Mouse (Mus musculus) lung, embryonic 16.5 days (tissue): ENCODE data around the gene Pcgf5. TPM values are rescaled to one million over a fixed set of nuclear protein-coding genes. Genes with fewer than 3 reads are reported as not detected.

Experiments used
- ATAC-seq: fragments of 200-750 bp; cut with Nextera tagmentation; 2 replicates; pipeline ENCODE4 v1.8.0; 2017; ENCODE audit warnings: low read depth, mild to moderate bottlenecking, moderate library complexity
- H3K27ac ChIP-seq: fragments of 300-500 bp; sonication (generic); 2 replicates; pipeline ENCODE4 v1.5.1; 2014; ENCODE audit warnings: mild to moderate bottlenecking, control low read depth, low read length
- H3K27me3 ChIP-seq: fragments of 300-500 bp; sonication (generic); 2 replicates; pipeline ENCODE4 v1.6.1; 2014; ENCODE audit warnings: low read depth, low read length, mixed read lengths; ENCODE audit not compliant: control insufficient read depth, insufficient read depth
- H3K36me3 ChIP-seq: fragments of 300-500 bp; sonication (generic); 2 replicates; pipeline ENCODE4 v1.6.1; 2014; ENCODE audit warnings: low read length; ENCODE audit not compliant: control insufficient read depth, insufficient read depth
- H3K4me1 ChIP-seq: fragments of 300-500 bp; sonication (generic); replicated peaks from 2 replicates; pipeline ENCODE4 v1.6.1; 2014; ENCODE audit warnings: low read length, mixed read lengths; ENCODE audit not compliant: control insufficient read depth, insufficient read depth
- H3K4me2 ChIP-seq: fragments of 300-500 bp; sonication (generic); 2 replicates; pipeline ENCODE4 v1.6.1; 2014; ENCODE audit warnings: low read depth, low read length, control low read depth
- H3K4me3 ChIP-seq: fragments of 300-500 bp; sonication (generic); 2 replicates; pipeline ENCODE4 v1.5.1; 2014; ENCODE audit warnings: mild to moderate bottlenecking, low read length, control low read depth
- H3K9ac ChIP-seq: fragments of 300-500 bp; sonication (generic); 2 replicates; pipeline ENCODE4 v1.6.1; 2014; ENCODE audit warnings: low read length, control low read depth
- H3K9me3 ChIP-seq: fragments of 300-500 bp; sonication (generic); 2 replicates; pipeline ENCODE4 v1.6.1; 2016; ENCODE audit warnings: low read length; ENCODE audit not compliant: control insufficient read depth
- WGBS: fragments of 180-500 bp; shearing (Covaris S2); extraction: QIAGEN DNeasy Blood & Tissue Kit; methylation state at CpG from one replicate; pipeline ENCODE4 v1.1.7; 2014; 5-methylcytosine and 5-hydroxymethylcytosine counted together
- polyA plus RNA-seq: library from polyadenylated mRNA; unstranded; fragments of >200 nt; fragmentation: Nextera tagmentation; extraction: Ambion mirVana; gene quantifications from 2 replicates; pipeline ENCODE4 v1.2.1, GENCODE M21; 2015

Pcgf5 gene
- polyA plus RNA-seq, 1 experiment from 2014 or later, result 15.4 TPM

DNA sequence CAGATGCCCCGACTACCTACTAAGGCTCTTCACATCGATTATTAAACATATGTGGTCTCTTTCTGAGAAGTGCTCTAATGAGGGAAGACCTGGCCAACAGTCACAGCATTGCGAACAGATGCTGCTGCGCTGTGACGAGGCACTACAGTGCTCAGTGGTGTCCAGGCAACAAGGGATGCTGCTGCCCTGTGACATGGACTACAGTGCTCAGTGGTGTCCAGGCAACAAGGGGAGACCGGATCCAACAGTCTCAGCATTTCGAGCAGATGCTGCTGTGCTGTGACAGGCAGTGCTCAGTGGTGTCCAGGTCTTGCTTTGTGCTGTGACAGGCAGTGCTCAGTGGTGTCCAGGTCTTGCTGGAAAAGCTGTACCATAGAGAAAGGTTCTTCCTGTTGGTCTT is 29.6 kb downstream of the Pcgf5 start:
- no peak for ATAC-seq
- H3K4me1 ChIP-seq, result no peaks in the 10 kb centered on the region
- no peaks in the 10 kb centered on the region for H3K9me3 ChIP-seq
- H3K4me2 ChIP-seq, result no peak overlapping the region
- H3K27ac ChIP-seq, result no peak overlapping the region
- no peak overlapping the region for H3K9ac ChIP-seq
- H3K36me3 ChIP-seq, result no peaks in the 10 kb centered on the region
- no peak overlapping the region for H3K4me3 ChIP-seq
- H3K27me3 ChIP-seq, result no peaks in the 10 kb centered on the region
- 83% methylated on average over 7 of the region's 7 CpGs for WGBS

DNA sequence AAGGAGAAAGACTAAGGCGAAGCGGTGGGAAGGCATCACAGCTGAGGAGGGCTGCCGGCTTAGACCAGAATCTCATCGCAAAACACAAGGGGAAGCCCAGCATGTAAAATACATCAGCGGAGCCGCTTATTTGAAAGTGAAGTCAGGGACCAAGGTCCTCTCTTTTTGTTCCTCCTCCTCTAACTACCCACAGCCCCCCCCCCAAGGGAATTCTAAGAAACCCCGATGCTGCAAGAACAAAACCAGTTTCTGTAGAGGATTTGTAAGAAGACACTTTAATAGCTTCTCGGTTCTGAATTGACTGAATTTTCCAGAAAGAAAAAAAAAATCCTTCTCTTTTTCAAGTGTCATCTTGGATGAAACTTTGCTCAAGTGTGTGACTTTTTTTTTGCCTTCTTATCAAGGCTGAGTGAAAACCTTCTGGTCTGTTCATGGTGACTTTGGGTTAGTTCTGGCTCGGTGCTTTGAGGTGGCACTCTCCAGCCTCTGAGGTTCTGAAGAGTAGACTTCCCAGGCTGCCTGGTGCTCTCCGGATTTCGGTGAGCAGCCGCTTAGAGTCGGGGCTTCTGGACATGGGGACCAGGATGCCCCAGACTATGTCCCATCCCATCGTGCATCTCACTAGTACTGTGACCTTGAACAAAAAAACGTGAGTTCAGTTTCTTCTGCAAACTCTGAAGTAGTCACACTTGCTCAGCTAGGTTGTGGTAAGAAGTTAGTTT is 30.6 kb downstream of the Pcgf5 start:
- Histone ChIP-seq H3K27me3 (no peaks in the 10 kb centered on the region), H3K27ac (no peak overlapping the region), H3K9ac (no peak overlapping the region), H3K4me1 (no peaks in the 10 kb centered on the region), H3K9me3 (no peaks in the 10 kb centered on the region), H3K4me3 (no peak overlapping the region), H3K36me3 (no peaks in the 10 kb centered on the region), H3K4me2 (no peak overlapping the region)
- WGBS, result 69% methylated on average over 15 of the region's 15 CpGs
- no peak for ATAC-seq

GRCm38 (mm10) chr19:36382901-36383300 is 34.8 kb downstream of the Pcgf5 start:
- 79% methylated on average over 3 of the region's 3 CpGs for WGBS
- no peak overlapping the region for H3K4me3 ChIP-seq
- H3K27me3 ChIP-seq, result no peaks in the 10 kb centered on the region

DNA sequence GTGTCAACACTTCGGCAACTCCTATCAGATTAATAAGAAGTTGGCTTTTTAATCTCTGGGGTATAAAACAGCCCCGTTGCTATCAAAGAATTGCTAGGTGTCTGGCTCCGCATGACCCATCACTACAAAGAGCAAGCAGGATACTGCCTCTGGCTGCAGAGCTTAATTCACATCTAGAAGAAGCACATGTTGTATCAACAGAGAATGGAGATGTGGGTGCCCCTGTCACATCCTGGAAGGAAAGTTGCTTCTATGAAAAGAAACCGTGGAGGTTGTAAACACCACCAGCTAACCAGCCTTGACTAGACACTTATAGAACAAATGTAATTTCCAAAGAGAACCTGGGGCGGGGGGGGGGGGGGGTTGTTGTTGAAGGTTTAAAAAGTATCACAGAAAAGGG is 35.9 kb downstream of the Pcgf5 start:
- Histone ChIP-seq H3K4me1 (no peaks in the 10 kb centered on the region), H3K27me3 (no peaks in the 10 kb centered on the region), H3K4me3 (no peak overlapping the region), H3K4me2 (no peak overlapping the region), H3K36me3 (no peaks in the 10 kb centered on the region), H3K27ac (no peak overlapping the region), H3K9me3 (no peaks in the 10 kb centered on the region), H3K9ac (no peak overlapping the region)
- no peak for ATAC-seq
- WGBS, result 69% methylated on average over 5 of the region's 5 CpGs

More at GRCm38 (mm10) chr19:36382901-36383300, 34.8 kb downstream of the Pcgf5 start:
- Histone ChIP-seq H3K4me1 (no peaks in the 10 kb centered on the region), H3K9ac (no peak overlapping the region), H3K36me3 (no peaks in the 10 kb centered on the region), H3K27ac (no peak overlapping the region), H3K4me2 (no peak overlapping the region), H3K9me3 (no peaks in the 10 kb centered on the region)
- no peak for ATAC-seq

DNA sequence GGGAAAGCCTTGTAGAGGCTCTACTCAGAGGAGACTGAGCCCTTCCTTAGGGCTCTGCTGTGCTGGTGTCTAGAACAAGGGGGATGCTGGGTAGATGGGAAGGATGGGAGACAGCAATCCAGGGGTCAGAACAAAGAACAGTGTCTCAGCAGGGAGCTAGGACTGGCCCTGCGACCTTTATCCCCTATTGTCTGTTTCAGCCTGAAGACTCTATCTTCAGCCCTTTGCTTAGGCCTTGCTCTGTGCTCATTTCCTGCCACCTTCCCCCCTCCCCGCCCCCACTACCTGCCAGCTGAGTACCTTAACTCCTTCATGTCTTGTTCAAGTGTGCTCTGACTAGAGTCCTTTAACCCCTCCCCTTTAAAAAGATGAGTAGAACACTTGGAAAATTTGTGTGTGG is 36.3 kb downstream of the Pcgf5 start:
- H3K4me3 ChIP-seq, result no peak overlapping the region
- no peaks in the 10 kb centered on the region for H3K36me3 ChIP-seq
- no peaks in the 10 kb centered on the region for H3K27me3 ChIP-seq
- no peaks in the 10 kb centered on the region for H3K4me1 ChIP-seq
- no peak overlapping the region for H3K27ac ChIP-seq
- no peak for ATAC-seq
- 18% methylated on average over 2 of the region's 2 CpGs for WGBS
- no peak overlapping the region for H3K4me2 ChIP-seq
- H3K9ac ChIP-seq, result no peak overlapping the region
- no peaks in the 10 kb centered on the region for H3K9me3 ChIP-seq

DNA sequence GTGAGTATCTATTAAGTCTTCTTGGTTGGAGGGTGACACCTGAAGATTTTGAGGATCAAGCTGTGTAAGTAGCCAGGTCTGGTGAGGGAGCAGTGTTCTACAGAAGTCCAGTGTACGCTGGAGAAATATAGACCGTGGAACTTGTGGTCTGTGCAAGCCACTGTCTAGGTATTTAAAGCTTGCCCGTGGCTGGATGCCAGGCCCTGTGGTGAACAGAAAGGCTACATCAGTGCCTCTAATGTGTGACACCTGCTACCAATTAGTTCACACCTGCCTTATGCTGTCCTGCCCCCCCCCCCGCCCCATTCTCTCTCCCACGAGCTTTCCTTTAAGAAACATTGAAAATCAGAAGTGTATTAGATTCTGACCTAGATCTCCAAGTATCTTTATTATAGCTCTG is 40.4 kb downstream of the Pcgf5 start:
- Histone ChIP-seq H3K27me3 (no peaks in the 10 kb centered on the region), H3K27ac (no peak overlapping the region), H3K4me3 (no peak overlapping the region), H3K9ac (no peak overlapping the region), H3K36me3 (no peaks in the 10 kb centered on the region), H3K4me1 (no peaks in the 10 kb centered on the region), H3K4me2 (no peak overlapping the region), H3K9me3 (no peaks in the 10 kb centered on the region)
- ATAC-seq, result no peak
- 69% methylated on average over 5 of the region's 5 CpGs for WGBS

- 39% methylated on average over 1 of the region's 1 CpGs for WGBS
- Histone ChIP-seq H3K4me2 (no peak overlapping the region), H3K27me3 (no peaks in the 10 kb centered on the region), H3K4me3 (no peak overlapping the region), H3K27ac (no peak overlapping the region), H3K9ac (no peak overlapping the region), H3K4me1 (no peaks in the 10 kb centered on the region), H3K36me3 (no peaks in the 10 kb centered on the region), H3K9me3 (no peaks in the 10 kb centered on the region)
- no peak for ATAC-seq
Measured at GRCm38 (mm10) chr19:36390714-36391113, 42.6 kb downstream of the Pcgf5 start.

DNA sequence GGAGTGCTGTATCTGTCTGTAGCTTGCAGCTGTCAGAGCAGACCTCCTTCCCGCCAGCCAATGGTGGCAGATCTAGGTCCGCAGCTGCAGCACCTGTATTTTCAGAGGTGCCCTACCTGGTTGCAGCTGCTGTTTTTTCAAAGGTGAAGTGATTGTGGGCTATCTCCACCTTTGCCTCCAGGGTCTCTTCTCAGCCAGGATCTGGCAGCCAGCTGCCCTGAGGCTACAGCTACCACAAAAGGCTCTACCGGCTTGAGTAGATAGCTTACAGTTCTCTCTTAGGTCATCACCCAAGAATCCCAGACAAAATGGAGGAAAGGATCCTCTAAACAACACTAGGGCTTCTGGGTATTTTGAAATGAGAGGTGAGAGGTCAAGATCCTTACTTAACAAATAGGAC is 50.4 kb downstream of the Pcgf5 start:
- Histone ChIP-seq H3K27ac (no peak overlapping the region), H3K4me1 (no peaks in the 10 kb centered on the region), H3K4me3 (no peak overlapping the region), H3K9me3 (no peaks in the 10 kb centered on the region), H3K9ac (no peak overlapping the region), H3K4me2 (no peak overlapping the region), H3K27me3 (no peaks in the 10 kb centered on the region), H3K36me3 (no peaks in the 10 kb centered on the region)
- no peak for ATAC-seq
- WGBS, result 78% methylated on average over 3 of the region's 3 CpGs

- Histone ChIP-seq H3K9me3 (no peaks in the 10 kb centered on the region), H3K9ac (no peak overlapping the region; the same call in 1 of the 2 replicates), H3K36me3 (no peaks in the 10 kb centered on the region), H3K27me3 (peaks cover 5% of the 10 kb centered on the region), H3K4me3 (peak overlapping the region; percentile 77; the same call in 1 of the 2 replicates), H3K4me1 (peaks cover 6% of the 10 kb centered on the region; the same call in 1 of the 2 replicates), H3K27ac (no peak overlapping the region), H3K4me2 (peak overlapping the region; percentile 88)
- no peak for ATAC-seq
- 48% methylated on average over 10 of the region's 10 CpGs for WGBS
Measured at GRCm38 (mm10) chr19:36408352-36409100, 60.4 kb downstream of the Pcgf5 start.
